Mouse (Mus musculus) cerebellum, adult 9-11 months (tissue): ENCODE data around the gene Pak4.
"Not testable (repeated sequence)": the region's sequence is repeated elsewhere in the genome, so short reads cannot be mapped to it uniquely, and the experiment has no call there.

ENCODE experiments used
- DNase-seq: peaks from one replicate; pipeline ENCODE4 v3.0.0; 2022

Pak4 gene

GRCm38 (mm10) chr7:28560856-28561255, 37.1 kb downstream of the Pak4 start:
- DNase-seq, result no peak

- peak; percentile 34 for DNase-seq
Measured at GRCm38 (mm10) chr7:28558486-28558885, 39.5 kb downstream of the Pak4 start.

- DNase-seq, result peak; percentile 6
Measured at GRCm38 (mm10) chr7:28557708-28558107, 40.3 kb downstream of the Pak4 start.

GRCm38 (mm10) chr7:28557069-28557468, 40.9 kb downstream of the Pak4 start:
- DNase-seq, result no peak

GRCm38 (mm10) chr7:28555939-28556535, 41.9 kb downstream of the Pak4 start:
- no peak for DNase-seq

GRCm38 (mm10) chr7:28553076-28553475, 44.9 kb downstream of the Pak4 start:
- DNase-seq, result no peak

GRCm38 (mm10) chr7:28547628-28548027, 50.4 kb downstream of the Pak4 start:
- DNase-seq, result no peak

GRCm38 (mm10) chr7:28547154-28547553, 50.8 kb downstream of the Pak4 start, which contains the start of gene Nccrp1:
Gene Nccrp1 (minus strand): TSS chr7:28547254.
- DNase-seq, result no peak

- DNase-seq, result no peak
Measured at GRCm38 (mm10) chr7:28546649-28547048, 51.3 kb downstream of the Pak4 start.

- DNase-seq, result no peak
Measured at GRCm38 (mm10) chr7:28545891-28546210, 52.1 kb downstream of the Pak4 start.

- no peak for DNase-seq
Measured at GRCm38 (mm10) chr7:28545048-28545890, 52.7 kb downstream of the Pak4 start.

- no peak for DNase-seq
Measured at GRCm38 (mm10) chr7:28544051-28544601, 53.9 kb downstream of the Pak4 start.

- DNase-seq, result no peak
Measured at GRCm38 (mm10) chr7:28540526-28540925, 57.5 kb downstream of the Pak4 start, which contains the start of gene Sycn. Gene Sycn (plus strand): TSS chr7:28540885.

GRCm38 (mm10) chr7:28538886-28539285, 59.1 kb downstream of the Pak4 start:
- DNase-seq, result not testable (repeated sequence)

GRCm38 (mm10) chr7:28532005-28532404, 66.0 kb downstream of the Pak4 start:
- no peak for DNase-seq

GRCm38 (mm10) chr7:28527922-28528719, 69.9 kb downstream of the Pak4 start:
- peak; percentile 64 for DNase-seq

GRCm38 (mm10) chr7:28522536-28522935, 75.4 kb downstream of the Pak4 start, which contains the start of gene Ifnl3:
Gene Ifnl3 (plus strand): TSS chr7:28522836.
- not testable (repeated sequence) for DNase-seq

GRCm38 (mm10) chr7:28511441-28511840, 86.5 kb downstream of the Pak4 start:
- no peak for DNase-seq

- DNase-seq, result peak; percentile 15
Measured at GRCm38 (mm10) chr7:28510405-28510974, 87.5 kb downstream of the Pak4 start, which contains the start of gene Ifnl2. Gene Ifnl2 (minus strand): TSS chr7:28510455.

- not testable (repeated sequence) for DNase-seq
Measured at GRCm38 (mm10) chr7:28509121-28509520, 88.9 kb downstream of the Pak4 start.
